11 mouse cellular contexts compared by ENCODE assay signal in the genomic region with DNA sequence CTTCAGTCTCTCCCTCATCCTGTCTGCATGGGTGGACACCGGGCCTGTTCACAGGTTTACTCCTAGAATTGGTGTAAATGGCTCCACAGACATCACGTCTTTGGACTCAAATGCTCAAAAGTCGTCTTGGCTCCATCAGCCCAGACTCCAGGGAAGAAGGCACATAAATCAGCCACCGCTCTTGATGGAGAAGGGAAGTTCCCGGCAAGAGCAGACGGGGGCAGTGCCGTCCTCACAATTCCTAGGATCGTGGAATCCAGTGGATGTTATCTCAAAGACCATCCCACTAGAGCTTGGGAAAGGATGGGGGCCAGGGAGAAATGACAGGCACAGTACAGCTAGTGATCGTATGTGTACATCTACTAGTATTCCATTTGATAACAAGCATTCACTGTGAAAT. TPM values are rescaled to one million over a fixed set of nuclear protein-coding genes. Genes with fewer than 3 reads are reported as not detected.
DNase-seq lines count a peak whose midpoint lies in the region; ATAC-seq and TF ChIP-seq lines count a peak whose summit lies in the region.
"Had no signal": no experiment of that assay in that cellular context is flagged by ENCODE, and none has a peak within 500 bp of the region (broad histone marks: within the 10 kb centered on the region; RNA-seq: fewer than 3 reads in every experiment).

No protein-coding gene starts in this region.

- WGBS in kidney, embryonic 15.5 days: 26% methylated on average over 9 of the region's 9 CpGs
- 34% methylated on average over 9 of the region's 9 CpGs for WGBS in lung, postnatal 0 days
- WGBS in hindbrain, embryonic 14.5 days: 42% methylated on average over 9 of the region's 9 CpGs

- ATAC-seq in kidney, embryonic 15.5 days (replicated peaks; ENCODE audit: low FRiP score): 0 out of 2 replicates have a peak, but pooled peaks have one; percentile 41
- no peak for ATAC-seq in lung, postnatal 0 days
- no peak for ATAC-seq in hindbrain, embryonic 14.5 days (ENCODE audit: low FRiP score)
- ATAC-seq in megakaryocyte-erythroid progenitor cell, adult 5-6 weeks (replicated peaks; ENCODE audit: low FRiP score, low TSS enrichment, poor library complexity, severe bottlenecking): no peak
- ATAC-seq: Patski had no signal

- DNase-seq in cerebellum, postnatal 10 days: peak; percentile 65 to 68
- DNase-seq in cerebellum, postnatal 36 days: no peak
- no peak for DNase-seq in kidney, postnatal 25 days
- DNase-seq in lung, postnatal 0 days (ENCODE audit: low spot score): peak; percentile 40
- no peak for DNase-seq in lung, postnatal 36 days
- DNase-seq in hindbrain, embryonic 14.5 days (ENCODE audit: low spot score): peak; percentile 59

- H3K9me3 ChIP-seq in kidney, embryonic 15.5 days (replicated peaks): no peaks in the 10 kb centered on the region
- H3K9me3 ChIP-seq in lung, postnatal 0 days (ENCODE audit: low read length): no peaks in the 10 kb centered on the region
- H3K9me3 ChIP-seq in hindbrain, embryonic 14.5 days (ENCODE audit: control insufficient read depth, low read length): no peaks in the 10 kb centered on the region
- H3K9me3 ChIP-seq: embryonic facial prominence, embryonic 12.5 days had no signal

- H3K27me3 ChIP-seq in kidney, embryonic 15.5 days: no peaks in the 10 kb centered on the region
- H3K27me3 ChIP-seq in lung, postnatal 0 days (replicated peaks; ENCODE audit: insufficient read depth, low read length): no peaks in the 10 kb centered on the region
- no peaks in the 10 kb centered on the region for H3K27me3 ChIP-seq in hindbrain, embryonic 14.5 days (ENCODE audit: control insufficient read depth, insufficient read depth, low read length)
- H3K27me3 ChIP-seq: embryonic facial prominence, embryonic 12.5 days; Patski had no signal

- H3K27ac ChIP-seq in kidney, embryonic 15.5 days: no peak overlapping the region
- H3K27ac ChIP-seq in lung, postnatal 0 days (ENCODE audit: low read length): no peak overlapping the region
- no peak overlapping the region for H3K27ac ChIP-seq in hindbrain, embryonic 14.5 days
- H3K27ac ChIP-seq: embryonic facial prominence, embryonic 12.5 days had no signal

- H3K36me3 ChIP-seq in kidney, embryonic 15.5 days: no peaks in the 10 kb centered on the region
- no peaks in the 10 kb centered on the region for H3K36me3 ChIP-seq in lung, postnatal 0 days (ENCODE audit: insufficient read depth, low read length)
- H3K36me3 ChIP-seq in hindbrain, embryonic 14.5 days (replicated peaks; ENCODE audit: control insufficient read depth, insufficient read depth): no peaks in the 10 kb centered on the region
- H3K36me3 ChIP-seq: embryonic facial prominence, embryonic 12.5 days had no signal

- TF ChIP-seq EP300 in lung, postnatal 0 days (IDR thresholded peaks at IDR 0.05): no peak

- no peak overlapping the region for H3K4me2 ChIP-seq in kidney, embryonic 15.5 days
- H3K4me2 ChIP-seq in lung, postnatal 0 days (replicated peaks; ENCODE audit: low read depth, low read length): no peak overlapping the region
- H3K4me2 ChIP-seq in hindbrain, embryonic 14.5 days (replicated peaks): no peak overlapping the region
- H3K4me2 ChIP-seq: embryonic facial prominence, embryonic 12.5 days had no signal

- no peak overlapping the region for H3K4me3 ChIP-seq in kidney, embryonic 15.5 days (replicated peaks)
- no peak overlapping the region for H3K4me3 ChIP-seq in lung, postnatal 0 days (ENCODE audit: low read depth, low read length)
- H3K4me3 ChIP-seq in hindbrain, embryonic 14.5 days (replicated peaks; ENCODE audit: low read length): no peak overlapping the region
- H3K4me3 ChIP-seq: embryonic facial prominence, embryonic 12.5 days; megakaryocyte, embryonic 14.5 days had no signal

- H3K9ac ChIP-seq in kidney, embryonic 15.5 days: no peak overlapping the region
- no peak overlapping the region for H3K9ac ChIP-seq in lung, postnatal 0 days (replicated peaks; ENCODE audit: low read depth)
- H3K9ac ChIP-seq in hindbrain, embryonic 14.5 days: no peak overlapping the region
- H3K9ac ChIP-seq: embryonic facial prominence, embryonic 12.5 days had no signal

- peaks cover 12% of the 10 kb centered on the region for H3K4me1 ChIP-seq in kidney, embryonic 15.5 days
- no peaks in the 10 kb centered on the region for H3K4me1 ChIP-seq in lung, postnatal 0 days (ENCODE audit: insufficient read depth, low read depth, low read length)
- H3K4me1 ChIP-seq in hindbrain, embryonic 14.5 days (replicated peaks; ENCODE audit: control insufficient read depth, insufficient read depth, low read length): no peaks in the 10 kb centered on the region
- H3K4me1 ChIP-seq: embryonic facial prominence, embryonic 12.5 days had no signal

- TF ChIP-seq CTCF in lung, postnatal 0 days (IDR thresholded peaks at IDR 0.05): peak; percentile 66

RNA-seq across cellular contexts. Expression of a gene that starts 12.3 kb away (rescaled TPM):
- 5.2 and 5.4 TPM in 2 replicates for polyA plus RNA-seq in kidney, embryonic 15.5 days (2015; fragmentation: Nextera tagmentation; extraction: Ambion mirVana)
- 0.41 and 0.52 TPM in 2 replicates for polyA plus RNA-seq in lung, postnatal 0 days (2015; fragmentation: Nextera tagmentation; extraction: Ambion mirVana)
- polyA plus RNA-seq in hindbrain, embryonic 14.5 days (2014; fragmentation: Nextera tagmentation; extraction: Ambion mirVana): 1.7 and 2.7 TPM in 2 replicates
- 0.27 and 2.0 TPM in 2 replicates for total RNA-seq in megakaryocyte-erythroid progenitor cell, adult 5-6 weeks (2014; fragmentation: Nextera tagmentation)
- 0.85 and 1.4 TPM in 2 replicates for total RNA-seq in megakaryocyte-erythroid progenitor cell, adult 5-6 weeks (2017)

RNA-seq across cellular contexts. Expression of a gene that starts 45.2 kb away (rescaled TPM):
- polyA plus RNA-seq in kidney, embryonic 15.5 days (2015; fragmentation: Nextera tagmentation; extraction: Ambion mirVana): 5.2 and 6.0 TPM in 2 replicates
- 9.9 and 10.2 TPM in 2 replicates for polyA plus RNA-seq in lung, postnatal 0 days (2015; fragmentation: Nextera tagmentation; extraction: Ambion mirVana)
- polyA plus RNA-seq in hindbrain, embryonic 14.5 days (2014; fragmentation: Nextera tagmentation; extraction: Ambion mirVana): 2.8 and 3.2 TPM in 2 replicates
- total RNA-seq in megakaryocyte-erythroid progenitor cell, adult 5-6 weeks (2014; fragmentation: Nextera tagmentation): 4.4 and 6.9 TPM in 2 replicates
- total RNA-seq in megakaryocyte-erythroid progenitor cell, adult 5-6 weeks (2017): 8.5 and 9.0 TPM in 2 replicates

Comparison
In these comparisons a context has a peak if more than half of its experiments do, and no peak if none do; other contexts are left out.
1. DNase-seq: peak in cerebellum, postnatal 10 days (2 of 2), lung, postnatal 0 days (single experiment) and hindbrain, embryonic 14.5 days (single experiment); none in cerebellum, postnatal 36 days (0 of 2), kidney, postnatal 25 days (0 of 2) and lung, postnatal 36 days (single experiment).